Mouse (Mus musculus) MEL (cell line): ENCODE data around the gene Cntfr. TPM values are rescaled to one million over a fixed set of nuclear protein-coding genes. Genes with fewer than 3 reads are reported as not detected.

Experiments used
- DNase-seq: peaks from one replicate; pipeline ENCODE4 v3.0.0; 2011; ENCODE audit warnings: low read depth, low spot score
- H3K27ac ChIP-seq: 2 replicates; pipeline ENCODE4 v1.5.1; 2012; ENCODE audit warnings: low read depth, mild to moderate bottlenecking, control low read depth, low read length, moderate library complexity; ENCODE audit not compliant: control insufficient read depth
- H3K27me3 ChIP-seq, 2 experiments: fragments of 150-350 bp in 1 of 2; sonication (generic) in 1 of 2; 2 replicates each; pipeline ENCODE4 v1.6.1; 2012; ENCODE audit warnings: low read length in 2 of 2, mild to moderate bottlenecking in 2 of 2, improper control_type of control experiment in 1 of 2, moderate library complexity in 1 of 2; ENCODE audit not compliant: insufficient read depth in 2 of 2, control insufficient read depth in 1 of 2
- H3K36me3 ChIP-seq, 2 experiments: 2 replicates each; pipeline ENCODE4 v1.6.1; 2012 to 2014; ENCODE audit warnings: low read length in 2 of 2, improper control_type of control experiment in 1 of 2, inconsistent platforms in 1 of 2, mild to moderate bottlenecking in 1 of 2; ENCODE audit not compliant: insufficient read depth in 2 of 2, control insufficient read depth in 1 of 2
- H3K4me1 ChIP-seq, 2 experiments: fragments of 150-350 bp in 1 of 2; sonication (generic) in 1 of 2; 2 replicates each; pipeline ENCODE4 v1.6.1; 2012; ENCODE audit warnings: low read length in 2 of 2, improper control_type of control experiment in 1 of 2, mild to moderate bottlenecking in 1 of 2; ENCODE audit not compliant: insufficient read depth in 2 of 2, control insufficient read depth in 1 of 2
- H3K4me3 ChIP-seq, 2 experiments: fragments of 150-350 bp in 1 of 2; sonication (generic) in 1 of 2; 2 replicates each; pipeline ENCODE4 v1.5.1; 2012; ENCODE audit warnings: low read depth in 2 of 2, low read length in 2 of 2, mild to moderate bottlenecking in 2 of 2, moderate library complexity in 2 of 2, control low read depth in 1 of 2, improper control_type of control experiment in 1 of 2; ENCODE audit not compliant: control insufficient read depth in 1 of 2, insufficient read depth in 1 of 2
- H3K79me2 ChIP-seq: 2 replicates; pipeline ENCODE4 v1.6.1; 2012; ENCODE audit warnings: mild to moderate bottlenecking, low read length, moderate library complexity; ENCODE audit not compliant: control insufficient read depth, poor library complexity, insufficient read depth
- H3K9ac ChIP-seq: 2 replicates; pipeline ENCODE4 v1.6.1; 2012; ENCODE audit warnings: low read depth, mild to moderate bottlenecking, control low read depth, low read length, moderate library complexity; ENCODE audit not compliant: control insufficient read depth, poor library complexity, severe bottlenecking
- H3K9me3 ChIP-seq: fragments of 150-350 bp; sonication (generic); replicated peaks from 2 replicates; pipeline ENCODE4 v1.6.1; 2012; ENCODE audit warnings: mild to moderate bottlenecking, low read length, improper control_type of control experiment, moderate library complexity; ENCODE audit not compliant: insufficient read depth
- BHLHE40 ChIP-seq: IDR thresholded peaks from 2 replicates; pipeline ENCODE4 v1.6.1; 2012; ENCODE audit warnings: low read depth, mild to moderate bottlenecking, inconsistent platforms, low read length, improper control_type of control experiment, borderline replicate concordance
- CHD2 ChIP-seq: IDR thresholded peaks from 2 replicates; pipeline ENCODE4 v1.6.1; 2011; ENCODE audit warnings: low read length, improper control_type of control experiment
- E2F4 ChIP-seq: IDR thresholded peaks from 2 replicates; pipeline ENCODE4 v1.6.1; 2011; ENCODE audit warnings: low read depth, low read length, improper control_type of control experiment, borderline replicate concordance
- ETS1 ChIP-seq: IDR thresholded peaks from 2 replicates; pipeline ENCODE4 v1.6.1; 2012; ENCODE audit warnings: low read depth, mild to moderate bottlenecking, inconsistent platforms, low read length, improper control_type of control experiment, moderate library complexity
- GABPA ChIP-seq: IDR thresholded peaks from 2 replicates; pipeline ENCODE4 v1.6.1; 2012; ENCODE audit warnings: low read depth, mild to moderate bottlenecking, inconsistent platforms, low read length, improper control_type of control experiment, moderate library complexity
- GATA1 ChIP-seq: IDR thresholded peaks from 2 replicates; pipeline ENCODE4 v1.6.1; 2011; ENCODE audit warnings: low read depth, low read length, improper control_type of control experiment
- KAT2A ChIP-seq: conservative IDR thresholded peaks from 2 replicates; pipeline ENCODE4 v1.6.1; 2012; ENCODE audit warnings: low read depth, low read length, improper control_type of control experiment, inconsistent platforms
- MAZ ChIP-seq: IDR thresholded peaks from 2 replicates; pipeline ENCODE4 v1.6.1; 2012; ENCODE audit warnings: low read depth, mild to moderate bottlenecking, inconsistent platforms, low read length, improper control_type of control experiment
- MEF2A ChIP-seq: IDR thresholded peaks from 2 replicates; pipeline ENCODE4 v1.6.1; 2014; ENCODE audit warnings: low read depth, mild to moderate bottlenecking, inconsistent platforms, low read length, improper control_type of control experiment; ENCODE audit not compliant: poor library complexity, insufficient replicate concordance, severe bottlenecking; ENCODE audit errors: extremely low read depth
- MYB ChIP-seq: IDR thresholded peaks from 2 replicates; pipeline ENCODE4 v1.6.1; 2011; ENCODE audit warnings: mild to moderate bottlenecking, low read depth, low read length, improper control_type of control experiment
- NELFE ChIP-seq: IDR thresholded peaks from 2 replicates; pipeline ENCODE4 v1.6.1; 2011; ENCODE audit warnings: low read depth, low read length, improper control_type of control experiment
- NRF1 ChIP-seq: IDR thresholded peaks from 2 replicates; pipeline ENCODE4 v1.6.1; 2014; ENCODE audit warnings: low read depth, mild to moderate bottlenecking, inconsistent platforms, low read length, improper control_type of control experiment, moderate library complexity; ENCODE audit not compliant: poor library complexity, insufficient read depth, severe bottlenecking
- POLR2A ChIP-seq, 2 experiments: IDR thresholded peaks; 2 replicates each; pipeline ENCODE4 v1.6.1; 2011 to 2012; ENCODE audit warnings: low read length in 2 of 2, mild to moderate bottlenecking in 2 of 2, control low read depth in 1 of 2, improper control_type of control experiment in 1 of 2, low read depth in 1 of 2, moderate library complexity in 1 of 2; ENCODE audit not compliant: control insufficient read depth in 1 of 2, insufficient read depth in 1 of 2, poor library complexity in 1 of 2
- POLR2AphosphoS2 ChIP-seq: IDR thresholded peaks from 2 replicates; pipeline ENCODE4 v1.6.1; 2011; ENCODE audit warnings: low read length, improper control_type of control experiment
- RAD21 ChIP-seq: IDR thresholded peaks from 2 replicates; pipeline ENCODE4 v1.6.1; 2011; ENCODE audit warnings: mild to moderate bottlenecking, low read depth, low read length, improper control_type of control experiment
- RCOR1 ChIP-seq: IDR thresholded peaks from 2 replicates; pipeline ENCODE4 v1.6.1; 2012; ENCODE audit warnings: low read depth, mild to moderate bottlenecking, inconsistent platforms, low read length, improper control_type of control experiment
- SIN3A ChIP-seq: IDR thresholded peaks from 2 replicates; pipeline ENCODE4 v1.6.1; 2012; ENCODE audit warnings: low read length, improper control_type of control experiment, inconsistent platforms
- UBTF ChIP-seq: IDR thresholded peaks from 2 replicates; pipeline ENCODE4 v1.6.1; 2012; ENCODE audit warnings: low read depth, mild to moderate bottlenecking, inconsistent platforms, low read length, improper control_type of control experiment, moderate library complexity, borderline replicate concordance; ENCODE audit not compliant: insufficient read depth
- USF1 ChIP-seq: IDR thresholded peaks from 2 replicates; pipeline ENCODE4 v1.6.1; 2014; ENCODE audit warnings: low read depth, mild to moderate bottlenecking, inconsistent platforms, low read length, improper control_type of control experiment, moderate library complexity
- ZKSCAN1 ChIP-seq: IDR thresholded peaks from 2 replicates; pipeline ENCODE4 v1.6.1; 2012; ENCODE audit warnings: low read depth, mild to moderate bottlenecking, inconsistent platforms, low read length, improper control_type of control experiment, moderate library complexity
- ZMIZ1 ChIP-seq: IDR thresholded peaks from 2 replicates; pipeline ENCODE4 v1.6.1; 2012; ENCODE audit warnings: low read depth, mild to moderate bottlenecking, inconsistent platforms, low read length, improper control_type of control experiment, moderate library complexity
- polyA plus RNA-seq, 2 experiments: library from polyadenylated mRNA; stranded (reverse) in 1 of 2; unstranded in 1 of 2; fragments of >175 nt in 1 of 2; fragments of >200 nt in 1 of 2; gene quantifications; 2 replicates each; pipeline versions ENCODE4 v1.2.1 to v1.2.4; 2012; ENCODE audit warnings: low replicate concordance in 2 of 2, low read depth in 1 of 2; ENCODE audit not compliant: insufficient read length in 2 of 2, insufficient read depth in 1 of 2, missing spikeins in 1 of 2
- total RNA-seq: library from RNA; depleted of rRNA; stranded (reverse); fragments of 300-350 nt; gene quantifications from 2 replicates; pipeline ENCODE4 v1.2.3, GENCODE M21; 2012

Gene Cntfr
- total and polyA plus RNA-seq, 3 experiments: not detected

DNA sequence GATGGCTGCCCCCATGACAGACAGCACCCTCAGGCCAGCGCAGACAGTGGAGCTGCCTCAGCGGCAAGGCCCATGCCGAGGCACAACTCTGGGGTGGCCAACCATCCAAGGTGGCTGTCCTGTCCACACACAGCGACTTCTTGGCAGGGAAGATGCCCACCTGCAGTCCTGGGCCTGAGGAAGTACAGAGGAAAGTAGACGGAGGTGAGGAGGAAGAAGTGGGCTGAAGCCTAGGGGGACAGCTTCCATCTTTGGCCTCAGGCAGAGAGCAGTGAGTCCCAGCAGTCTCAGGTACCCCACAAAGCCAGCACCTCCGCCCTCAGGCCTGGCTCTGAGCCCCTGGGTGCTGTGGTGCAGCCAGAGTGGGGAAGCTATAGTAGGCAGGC, 58.1 kb downstream of the Cntfr start:
- Histone ChIP-seq H3K9me3 (no peaks in the 10 kb centered on the region), H3K36me3 (no peaks in the 10 kb centered on the region), H3K4me1 (peaks cover 0 to 10% of the 10 kb centered on the region in 2 experiments; a peak in 2 of 4 replicates), H3K79me2 (no peaks in the 10 kb centered on the region), H3K9ac (no peak overlapping the region), H3K27ac (no peak overlapping the region), H3K27me3 (peaks cover 3 to 5% of the 10 kb centered on the region in 2 experiments), H3K4me3 (no peak overlapping the region)
- no peak for TF ChIP-seq ZMIZ1
- TF ChIP-seq ZKSCAN1: no peak
- no peak for TF ChIP-seq GABPA
- no peak for TF ChIP-seq USF1
- no peak for TF ChIP-seq UBTF
- TF ChIP-seq SIN3A: no peak
- no peak for TF ChIP-seq E2F4
- no peak for DNase-seq

GRCm38 (mm10) chr4:41638186-41638731, 58.6 kb downstream of the Cntfr start:
- Histone ChIP-seq H3K27ac (no peak overlapping the region), H3K9me3 (no peaks in the 10 kb centered on the region), H3K9ac (no peak overlapping the region), H3K4me1 (peaks cover 0 to 10% of the 10 kb centered on the region in 2 experiments; a peak in 2 of 4 replicates), H3K36me3 (no peaks in the 10 kb centered on the region), H3K27me3 (peaks cover 3 to 5% of the 10 kb centered on the region in 2 experiments), H3K4me3 (no peak overlapping the region), H3K79me2 (no peaks in the 10 kb centered on the region)
- DNase-seq: no peak
- no peak for TF ChIP-seq RCOR1
- no peak for TF ChIP-seq ZKSCAN1
- TF ChIP-seq MYB: no peak
- no peak for TF ChIP-seq POLR2A (IDR thresholded peaks at IDR 0.05; ENCODE audit: control insufficient read depth in 1 of 2, insufficient read depth in 1 of 2, low read depth in 1 of 2, low read length in 2 of 2, poor library complexity in 1 of 2)
- no peak for TF ChIP-seq BHLHE40
- no peak for TF ChIP-seq MAZ
- TF ChIP-seq KAT2A: no peak
- no peak for TF ChIP-seq NRF1
- TF ChIP-seq POLR2AphosphoS2: no peak
- TF ChIP-seq MEF2A: no peak
- no peak for TF ChIP-seq NELFE
- no peak for TF ChIP-seq GATA1
- TF ChIP-seq RAD21: no peak
- TF ChIP-seq ETS1: no peak
- no peak for TF ChIP-seq CHD2
- no peak for TF ChIP-seq E2F4
